Mouse (Mus musculus) CH12.LX (cell line): ENCODE data around the gene Paf1. TPM values are rescaled to one million over a fixed set of nuclear protein-coding genes. Genes with fewer than 3 reads are reported as not detected.

Experiments
- DNase-seq: peaks from one replicate; pipeline ENCODE4 v3.0.0-alpha.2; 2013; ENCODE audit errors: extremely low read depth
- H3K27ac ChIP-seq: 2 replicates; pipeline ENCODE4 v1.5.1; 2012; ENCODE audit warnings: low read depth, mild to moderate bottlenecking, control low read depth, moderate library complexity; ENCODE audit not compliant: insufficient read depth
- H3K27me3 ChIP-seq: replicated peaks from 2 replicates; pipeline ENCODE3; 2012; ENCODE audit warnings: inconsistent platforms
- H3K36me3 ChIP-seq, 2 experiments: replicated peaks in 1 of 2; 2 replicates each; pipeline versions ENCODE3 to v1.6.1; 2012; ENCODE audit warnings: inconsistent platforms in 1 of 2, low read length in 1 of 2, mild to moderate bottlenecking in 1 of 2, mixed read lengths in 1 of 2, moderate library complexity in 1 of 2; ENCODE audit not compliant: control insufficient read depth in 1 of 2, insufficient read depth in 1 of 2
- H3K4me1 ChIP-seq, 2 experiments: 2 replicates each; pipeline ENCODE4 v1.6.1; 2012; ENCODE audit warnings: inconsistent platforms in 1 of 2, moderate library complexity in 1 of 2; ENCODE audit not compliant: insufficient read depth in 2 of 2, control insufficient read depth in 1 of 2
- H3K4me2 ChIP-seq: 2 replicates; pipeline ENCODE4 v1.6.1; 2012; ENCODE audit warnings: low read depth, mild to moderate bottlenecking, control low read depth; ENCODE audit not compliant: poor library complexity, insufficient read depth, severe bottlenecking
- H3K4me3 ChIP-seq, 3 experiments: fragments of 150-350 bp in 1 of 3; sonication (generic) in 1 of 3; replicated peaks in 1 of 3; 2 replicates each; pipeline versions ENCODE3 to v1.5.1; 2011 to 2012; ENCODE audit warnings: low read depth in 2 of 3, low read length in 2 of 3, mild to moderate bottlenecking in 2 of 3, moderate library complexity in 2 of 3, control low read depth in 1 of 3, improper control_type of control experiment in 1 of 3, inconsistent platforms in 1 of 3, mixed read lengths in 1 of 3; ENCODE audit not compliant: poor library complexity in 1 of 3
- H3K79me2 ChIP-seq: replicated peaks from 2 replicates; pipeline ENCODE4 v1.6.1; 2012; ENCODE audit warnings: mild to moderate bottlenecking, moderate library complexity; ENCODE audit not compliant: control insufficient read depth, poor library complexity, insufficient read depth, severe bottlenecking; ENCODE audit errors: extremely low read depth
- H3K9ac ChIP-seq: 2 replicates; pipeline ENCODE4 v1.6.1; 2012; ENCODE audit warnings: low read depth, mild to moderate bottlenecking, control low read depth, moderate library complexity; ENCODE audit not compliant: insufficient read depth
- H3K9me3 ChIP-seq: replicated peaks from 2 replicates; pipeline ENCODE3; 2012; ENCODE audit warnings: low read length, inconsistent platforms, mixed read lengths
- SIN3A ChIP-seq: IDR thresholded peaks from 2 replicates; pipeline ENCODE4 v1.6.1; 2012; ENCODE audit warnings: low read length, improper control_type of control experiment, inconsistent platforms
- dilution Hi-C: fragments of 300-500 bp; cut with MboI; formaldehyde crosslinking; loops from 2 replicates; pipeline ENCODE4 v1.14.3; 2020; ENCODE audit warnings: low sequenced_read_pairs; ENCODE audit not compliant: extremely low pct_unique_long_range_greater_than_20kb, extremely low pct_ligation_motif_present
- in situ Hi-C: fragments of 300-500 bp; cut with MboI; formaldehyde crosslinking; loops from 3 replicates; pipeline ENCODE4 v1.14.3; 2019; ENCODE audit warnings: low sequenced_read_pairs, low pct_ligation_motif_present, low pct_unique_long_range_greater_than_20kb, mixed read lengths
- polyA plus RNA-seq: library from polyadenylated mRNA; unstranded; fragments of >175 nt; gene quantifications from 2 replicates; pipeline ENCODE4 v1.2.1, GENCODE M21; 2012; ENCODE audit warnings: low read depth; ENCODE audit not compliant: insufficient read length
- total RNA-seq, 2 experiments: library from RNA; depleted of rRNA; stranded (reverse); fragments of 300-350 nt in 1 of 2; fragments of >200 nt in 1 of 2; gene quantifications; 2 replicates each; pipeline ENCODE4 v1.2.3; 2012 to 2014

Paf1 gene
- total and polyA plus RNA-seq, 3 experiments = 42.2 to 105 (median 45.9) TPM

GRCm38 (mm10) chr7:28447865-28448820 lies 55.4 kb downstream of the Paf1 start:
- H3K27ac ChIP-seq = no peak overlapping the region
- no peaks in the 10 kb centered on the region for H3K9me3 ChIP-seq
- peaks cover 0 to 16% of the 10 kb centered on the region in 2 experiments for H3K36me3 ChIP-seq
- H3K4me2 ChIP-seq = no peak overlapping the region
- H3K4me3 ChIP-seq = no peak overlapping the region
- DNase-seq = no peak
- peaks cover 10 to 37% of the 10 kb centered on the region in 2 experiments for H3K4me1 ChIP-seq
- H3K27me3 ChIP-seq = peaks cover 22% of the 10 kb centered on the region
- TF ChIP-seq SIN3A = no peak
- H3K79me2 ChIP-seq = no peaks in the 10 kb centered on the region
- no peak overlapping the region for H3K9ac ChIP-seq
- dilution Hi-C loops = no loop called here
- in situ Hi-C loops = no loop called here

Other genes starting within 250 kb of the Paf1 start
Only the 20 nearest of the 21 such genes appear.
- 180 and 214 TPM in 2 replicates for gene Fbl, start 223.2 kb upstream of the Paf1 start, total RNA-seq (2012; rRNA removed)
- gene Fbl, start 223.2 kb upstream of the Paf1 start, total RNA-seq (2014; rRNA removed) = 140 and 151 TPM in 2 replicates
- 426 and 516 TPM in 2 replicates for gene Fbl, start 223.2 kb upstream of the Paf1 start, polyA plus RNA-seq
- gene Dyrk1b, start 213.5 kb upstream of the Paf1 start, total RNA-seq (2012; rRNA removed) = 0.47 and 0.67 TPM in 2 replicates
- 0.26 TPM in 1 of 2 replicates, not detected in the other for gene Dyrk1b, start 213.5 kb upstream of the Paf1 start, total RNA-seq (2014; rRNA removed)
- 0.51 and 0.60 TPM in 2 replicates for gene Dyrk1b, start 213.5 kb upstream of the Paf1 start, polyA plus RNA-seq
- not detected in 2 replicates for gene Eid2, start 125.1 kb upstream of the Paf1 start, total RNA-seq (2012; rRNA removed)
- not detected in 2 replicates for gene Eid2, start 125.1 kb upstream of the Paf1 start, total RNA-seq (2014; rRNA removed)
- not detected in 2 replicates for gene Eid2, start 125.1 kb upstream of the Paf1 start, polyA plus RNA-seq
- 3.2 and 3.3 TPM in 2 replicates for gene Eid2b, start 115.2 kb upstream of the Paf1 start, total RNA-seq (2012; rRNA removed)
- 3.2 and 3.8 TPM in 2 replicates for gene Eid2b, start 115.2 kb upstream of the Paf1 start, total RNA-seq (2014; rRNA removed)
- 1.6 and 1.8 TPM in 2 replicates for gene Eid2b, start 115.2 kb upstream of the Paf1 start, polyA plus RNA-seq
- not detected in 2 replicates for gene Selenov, start 101.8 kb upstream of the Paf1 start, total RNA-seq (2012; rRNA removed)
- not detected in 2 replicates for gene Selenov, start 101.8 kb upstream of the Paf1 start, total RNA-seq (2014; rRNA removed)
- gene Selenov, start 101.8 kb upstream of the Paf1 start, polyA plus RNA-seq = not detected in 2 replicates
- 0.21 TPM in 1 of 2 replicates, not detected in the other for gene Dll3, start 90.7 kb upstream of the Paf1 start, total RNA-seq (2012; rRNA removed)
- gene Dll3, start 90.7 kb upstream of the Paf1 start, total RNA-seq (2014; rRNA removed) = 0.11 TPM in 1 of 2 replicates, not detected in the other
- 0.29 and 0.44 TPM in 2 replicates for gene Dll3, start 90.7 kb upstream of the Paf1 start, polyA plus RNA-seq
- gene Timm50, start 80.9 kb upstream of the Paf1 start, total RNA-seq (2012; rRNA removed) = 126 and 134 TPM in 2 replicates
- gene Timm50, start 80.9 kb upstream of the Paf1 start, total RNA-seq (2014; rRNA removed) = 79.4 and 86.3 TPM in 2 replicates
- gene Timm50, start 80.9 kb upstream of the Paf1 start, polyA plus RNA-seq = 108 and 145 TPM in 2 replicates
- gene Supt5, start 54.2 kb upstream of the Paf1 start, total RNA-seq (2012; rRNA removed) = 67.3 and 76.2 TPM in 2 replicates
- 33.8 and 35.5 TPM in 2 replicates for gene Supt5, start 54.2 kb upstream of the Paf1 start, total RNA-seq (2014; rRNA removed)
- 111 and 118 TPM in 2 replicates for gene Supt5, start 54.2 kb upstream of the Paf1 start, polyA plus RNA-seq
- gene Rps16, start 42.3 kb upstream of the Paf1 start, total RNA-seq (2012; rRNA removed) = 1,915 and 2,040 TPM in 2 replicates
- 42.7 and 66.7 TPM in 2 replicates for gene Rps16, start 42.3 kb upstream of the Paf1 start, total RNA-seq (2014; rRNA removed)
- gene Rps16, start 42.3 kb upstream of the Paf1 start, polyA plus RNA-seq = 1,205 and 1,254 TPM in 2 replicates
- 3.3 and 4.7 TPM in 2 replicates for gene Plekhg2, start 20.4 kb upstream of the Paf1 start, total RNA-seq (2012; rRNA removed)
- gene Plekhg2, start 20.4 kb upstream of the Paf1 start, total RNA-seq (2014; rRNA removed) = 0.39 and 0.43 TPM in 2 replicates
- gene Plekhg2, start 20.4 kb upstream of the Paf1 start, polyA plus RNA-seq = 5.2 and 5.5 TPM in 2 replicates
- gene Zfp36, start 12.7 kb upstream of the Paf1 start, total RNA-seq (2012; rRNA removed) = 2.8 and 3.5 TPM in 2 replicates
- 1.1 and 1.9 TPM in 2 replicates for gene Zfp36, start 12.7 kb upstream of the Paf1 start, total RNA-seq (2014; rRNA removed)
- gene Zfp36, start 12.7 kb upstream of the Paf1 start, polyA plus RNA-seq = 8.9 and 9.9 TPM in 2 replicates
- gene Med29, start 243 bp upstream of the Paf1 start, total RNA-seq (2012; rRNA removed) = 23.5 and 27.8 TPM in 2 replicates
- 19.4 and 19.8 TPM in 2 replicates for gene Med29, start 243 bp upstream of the Paf1 start, total RNA-seq (2014; rRNA removed)
- 25.4 and 26.9 TPM in 2 replicates for gene Med29, start 243 bp upstream of the Paf1 start, polyA plus RNA-seq
- gene Gmfg, start 44.5 kb downstream of the Paf1 start, total RNA-seq (2012; rRNA removed) = 64.3 and 87.9 TPM in 2 replicates
- gene Gmfg, start 44.5 kb downstream of the Paf1 start, total RNA-seq (2014; rRNA removed) = 51.6 and 52.3 TPM in 2 replicates
- gene Gmfg, start 44.5 kb downstream of the Paf1 start, polyA plus RNA-seq = 45.1 and 45.9 TPM in 2 replicates
- gene Lrfn1, start 59.0 kb downstream of the Paf1 start, total RNA-seq (2012; rRNA removed) = 1.9 and 2.7 TPM in 2 replicates
- 0.31 and 0.67 TPM in 2 replicates for gene Lrfn1, start 59.0 kb downstream of the Paf1 start, total RNA-seq (2014; rRNA removed)
- gene Lrfn1, start 59.0 kb downstream of the Paf1 start, polyA plus RNA-seq = 0.99 and 1.00 TPM in 2 replicates
- gene Ifnl2, start 117.5 kb downstream of the Paf1 start, total RNA-seq (2012; rRNA removed) = not detected in 2 replicates
- not detected in 2 replicates for gene Ifnl2, start 117.5 kb downstream of the Paf1 start, total RNA-seq (2014; rRNA removed)
- not detected in 2 replicates for gene Ifnl2, start 117.5 kb downstream of the Paf1 start, polyA plus RNA-seq
- gene Ifnl3, start 129.9 kb downstream of the Paf1 start, total RNA-seq (2012; rRNA removed) = not detected in 2 replicates
- not detected in 2 replicates for gene Ifnl3, start 129.9 kb downstream of the Paf1 start, total RNA-seq (2014; rRNA removed)
- gene Ifnl3, start 129.9 kb downstream of the Paf1 start, polyA plus RNA-seq = not detected in 2 replicates
- gene Sycn, start 147.9 kb downstream of the Paf1 start, total RNA-seq (2012; rRNA removed) = not detected in 2 replicates
- not detected in 2 replicates for gene Sycn, start 147.9 kb downstream of the Paf1 start, total RNA-seq (2014; rRNA removed)
- not detected in 2 replicates for gene Sycn, start 147.9 kb downstream of the Paf1 start, polyA plus RNA-seq
- not detected in 2 replicates for gene Nccrp1, start 154.3 kb downstream of the Paf1 start, total RNA-seq (2012; rRNA removed)
- not detected in 2 replicates for gene Nccrp1, start 154.3 kb downstream of the Paf1 start, total RNA-seq (2014; rRNA removed)
- not detected in 2 replicates for gene Nccrp1, start 154.3 kb downstream of the Paf1 start, polyA plus RNA-seq
- gene Samd4b, start 205.2 kb downstream of the Paf1 start, total RNA-seq (2012; rRNA removed) = 7.7 and 10.0 TPM in 2 replicates
- 2.7 and 3.7 TPM in 2 replicates for gene Samd4b, start 205.2 kb downstream of the Paf1 start, total RNA-seq (2014; rRNA removed)
- gene Samd4b, start 205.2 kb downstream of the Paf1 start, polyA plus RNA-seq = 18.0 and 24.6 TPM in 2 replicates
- 8.3 and 10.7 TPM in 2 replicates for gene Pak4, start 205.2 kb downstream of the Paf1 start, total RNA-seq (2012; rRNA removed)
- gene Pak4, start 205.2 kb downstream of the Paf1 start, total RNA-seq (2014; rRNA removed) = 6.7 and 7.5 TPM in 2 replicates
- 10.5 and 11.2 TPM in 2 replicates for gene Pak4, start 205.2 kb downstream of the Paf1 start, polyA plus RNA-seq